Mouse (Mus musculus): ENCODE measurements around the gene Cfap58. TPM values are rescaled to one million over a fixed set of nuclear protein-coding genes. Genes with fewer than 3 reads are reported as not detected.

The Cfap58 gene
- total and polyA plus RNA-seq, 2 experiments from 2014 or later = 0.04 TPM; not detected in 1

DNA sequence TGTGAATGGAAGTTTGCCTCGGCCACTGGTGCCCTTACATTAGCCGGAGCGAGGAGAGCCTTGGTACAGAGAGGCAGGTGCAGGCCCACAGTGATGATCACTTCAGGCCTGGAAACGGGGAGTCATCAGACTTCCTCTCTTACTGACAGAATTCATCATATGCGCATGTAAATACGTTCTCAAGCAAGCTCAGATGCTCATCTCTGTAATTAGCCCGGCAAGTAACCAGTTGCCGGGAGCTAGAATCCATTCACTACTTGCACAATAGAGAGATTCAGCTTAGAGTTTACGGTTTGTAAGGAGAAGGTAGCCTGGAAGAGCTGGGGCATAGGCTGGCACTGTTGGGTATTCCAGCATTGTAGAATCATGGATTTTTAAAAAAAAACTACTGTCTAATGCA is 15.7 kb downstream of the Cfap58 start:
- Histone ChIP-seq H3K4me1 (ENCODE audit: control insufficient read depth, insufficient read depth) (no peaks in the 10 kb centered on the region), H3K27me3 (ENCODE audit: control insufficient read depth, insufficient read depth, low read length) (0 out of 2 replicates have a peak, but pooled peaks cover 3% of the 10 kb centered on the region), H3K36me3 (replicated peaks; ENCODE audit: control insufficient read depth, insufficient read depth, low read length) (no peaks in the 10 kb centered on the region), H3K27ac (ENCODE audit: low read depth) (no peak overlapping the region), H3K9ac (replicated peaks; ENCODE audit: low read depth, low read length) (no peak overlapping the region), H3K9me3 (replicated peaks; ENCODE audit: control insufficient read depth, low read length) (no peaks in the 10 kb centered on the region), H3K4me2 (ENCODE audit: low read depth, low read length) (no peak overlapping the region), H3K4me3 (ENCODE audit: low read depth, low read length) (no peak overlapping the region)
- no peak for TF ChIP-seq CTCF (IDR thresholded peaks at IDR 0.05; ENCODE audit: low read depth)
- TF ChIP-seq EP300 (IDR thresholded peaks at IDR 0.05; ENCODE audit: low read depth) = no peak
- ATAC-seq (ENCODE audit: insufficient read depth, low read depth) (no peak), DNase-seq (ENCODE audit: low spot score) (no peak)
- WGBS = 82% methylated on average over 9 of the region's 9 CpGs

- no peaks in the 10 kb centered on the region for H3K36me3 ChIP-seq (replicated peaks; ENCODE audit: control insufficient read depth, insufficient read depth, low read length)
- ATAC-seq (ENCODE audit: insufficient read depth, low read depth) (no peak), DNase-seq (ENCODE audit: low spot score) (no peak)
- H3K27ac ChIP-seq (ENCODE audit: low read depth) = no peak overlapping the region
- H3K4me1 ChIP-seq (ENCODE audit: control insufficient read depth, insufficient read depth) = no peaks in the 10 kb centered on the region
- H3K27me3 ChIP-seq (ENCODE audit: control insufficient read depth, insufficient read depth, low read length) = 0 out of 2 replicates have a peak, but pooled peaks cover 3% of the 10 kb centered on the region
- TF ChIP-seq CTCF (IDR thresholded peaks at IDR 0.05; ENCODE audit: low read depth) = no peak
- no peak for TF ChIP-seq EP300 (IDR thresholded peaks at IDR 0.05; ENCODE audit: low read depth)
- 66% methylated on average over 13 of the region's 13 CpGs for WGBS
- H3K9ac ChIP-seq (replicated peaks; ENCODE audit: low read depth, low read length) = no peak overlapping the region
- no peaks in the 10 kb centered on the region for H3K9me3 ChIP-seq (replicated peaks; ENCODE audit: control insufficient read depth, low read length)
- no peak overlapping the region for H3K4me3 ChIP-seq (ENCODE audit: low read depth, low read length)
- H3K4me2 ChIP-seq (ENCODE audit: low read depth, low read length) = no peak overlapping the region
Observed at GRCm38 (mm10) chr19:47958181-47958580, 20.7 kb downstream of the Cfap58 start.

GRCm38 (mm10) chr19:47968993-47969659 is 31.7 kb downstream of the Cfap58 start:
- 70% methylated on average over 17 of the region's 17 CpGs for WGBS
- no peak for ATAC-seq (ENCODE audit: insufficient read depth, low read depth)
- H3K4me3 ChIP-seq (ENCODE audit: low read depth, low read length) = no peak overlapping the region
- no peak for DNase-seq (ENCODE audit: low spot score)
- no peak overlapping the region for H3K9ac ChIP-seq (replicated peaks; ENCODE audit: low read depth, low read length)
- peaks cover 2% of the 10 kb centered on the region; the same call in 1 of the 2 replicates for H3K9me3 ChIP-seq (replicated peaks; ENCODE audit: control insufficient read depth, low read length)
- no peaks in the 10 kb centered on the region for H3K27me3 ChIP-seq (ENCODE audit: control insufficient read depth, insufficient read depth, low read length)
- no peak overlapping the region for H3K27ac ChIP-seq (ENCODE audit: low read depth)
- H3K4me2 ChIP-seq (ENCODE audit: low read depth, low read length) = no peak overlapping the region
- no peaks in the 10 kb centered on the region for H3K4me1 ChIP-seq (ENCODE audit: control insufficient read depth, insufficient read depth)
- TF ChIP-seq CTCF (IDR thresholded peaks at IDR 0.05; ENCODE audit: low read depth) (no peak), EP300 (IDR thresholded peaks at IDR 0.05; ENCODE audit: low read depth) (no peak)
- H3K36me3 ChIP-seq (replicated peaks; ENCODE audit: control insufficient read depth, insufficient read depth, low read length) = no peaks in the 10 kb centered on the region

DNA sequence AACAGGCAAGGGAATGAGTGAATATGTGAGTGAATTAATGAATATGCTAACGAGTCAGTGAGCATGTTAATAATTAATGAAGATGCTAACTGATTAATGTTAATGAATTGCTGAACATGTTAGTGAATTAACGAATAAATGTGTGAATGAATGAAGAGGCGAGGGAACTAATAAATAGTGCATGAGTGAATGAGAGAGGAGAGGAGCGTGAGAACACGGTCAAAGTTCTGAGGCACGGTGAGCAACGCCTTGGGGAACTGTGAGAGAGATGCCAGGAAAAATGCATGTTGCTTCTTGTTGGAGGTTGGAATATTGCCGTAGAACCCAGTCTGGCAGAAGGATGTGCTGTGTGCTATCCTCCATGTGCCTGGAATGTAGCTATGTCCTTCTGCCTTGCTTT is 33.6 kb downstream of the Cfap58 start:
- Histone ChIP-seq H3K9me3 (replicated peaks; ENCODE audit: control insufficient read depth, low read length) (no peaks in the 10 kb centered on the region), H3K36me3 (replicated peaks; ENCODE audit: control insufficient read depth, insufficient read depth, low read length) (no peaks in the 10 kb centered on the region), H3K9ac (replicated peaks; ENCODE audit: low read depth, low read length) (no peak overlapping the region), H3K4me3 (ENCODE audit: low read depth, low read length) (no peak overlapping the region), H3K4me1 (ENCODE audit: control insufficient read depth, insufficient read depth) (no peaks in the 10 kb centered on the region), H3K4me2 (ENCODE audit: low read depth, low read length) (no peak overlapping the region), H3K27ac (ENCODE audit: low read depth) (no peak overlapping the region), H3K27me3 (ENCODE audit: control insufficient read depth, insufficient read depth, low read length) (no peaks in the 10 kb centered on the region)
- WGBS = 84% methylated on average over 8 of the region's 8 CpGs
- ATAC-seq (ENCODE audit: insufficient read depth, low read depth) (no peak), DNase-seq (ENCODE audit: low spot score) (no peak)
- TF ChIP-seq EP300 (IDR thresholded peaks at IDR 0.05; ENCODE audit: low read depth) (no peak), CTCF (IDR thresholded peaks at IDR 0.05; ENCODE audit: low read depth) (no peak)

DNA sequence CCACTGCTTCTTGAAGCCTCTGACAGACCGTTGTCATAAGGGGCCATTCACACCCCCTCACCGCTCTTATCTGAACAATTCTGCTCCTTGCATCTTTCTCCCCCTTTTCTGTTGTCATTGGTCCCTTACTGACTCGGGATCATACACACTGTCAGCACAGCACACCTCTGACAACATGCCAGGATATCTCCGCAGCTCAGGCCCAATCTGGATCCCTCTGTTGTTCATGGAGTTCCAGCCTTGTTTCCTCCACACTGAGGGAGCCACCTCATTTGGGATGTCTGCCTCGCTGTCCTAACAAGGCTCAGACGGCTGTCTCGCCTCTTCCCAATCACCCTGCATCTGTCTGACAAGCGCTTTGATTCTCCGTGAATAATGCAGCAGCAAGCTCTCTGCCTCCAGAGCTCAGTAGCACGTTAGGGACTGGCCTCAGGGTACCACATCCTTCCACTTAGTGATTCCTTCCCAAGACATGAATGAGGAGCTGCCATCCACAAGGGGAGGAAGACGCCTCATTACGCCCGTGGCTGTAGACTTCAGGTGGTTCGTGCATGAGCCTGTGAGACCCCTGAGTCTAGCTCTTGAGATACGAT is 40.7 kb downstream of the Cfap58 start:
- ATAC-seq (ENCODE audit: insufficient read depth, low read depth) (no peak), DNase-seq (ENCODE audit: low spot score) (no peak)
- H3K4me1 ChIP-seq (ENCODE audit: control insufficient read depth, insufficient read depth) = no peaks in the 10 kb centered on the region
- no peak for TF ChIP-seq CTCF (IDR thresholded peaks at IDR 0.05; ENCODE audit: low read depth)
- no peak for TF ChIP-seq EP300 (IDR thresholded peaks at IDR 0.05; ENCODE audit: low read depth)
- no peak overlapping the region for H3K27ac ChIP-seq (ENCODE audit: low read depth)
- H3K9me3 ChIP-seq (replicated peaks; ENCODE audit: control insufficient read depth, low read length) = no peaks in the 10 kb centered on the region
- no peak overlapping the region for H3K4me2 ChIP-seq (ENCODE audit: low read depth, low read length)
- 61% methylated on average over 15 of the region's 15 CpGs for WGBS
- H3K9ac ChIP-seq (replicated peaks; ENCODE audit: low read depth, low read length) = no peak overlapping the region
- no peak overlapping the region for H3K4me3 ChIP-seq (ENCODE audit: low read depth, low read length)
- H3K36me3 ChIP-seq (replicated peaks; ENCODE audit: control insufficient read depth, insufficient read depth, low read length) = no peaks in the 10 kb centered on the region
- no peaks in the 10 kb centered on the region for H3K27me3 ChIP-seq (ENCODE audit: control insufficient read depth, insufficient read depth, low read length)
